Mouse (Mus musculus): ENCODE measurements around the gene Ilf3.

GRCm38 (mm10) chr9:21434410-21434809 is 66.7 kb downstream of the Ilf3 start:
- TF ChIP-seq GATA1 (IDR thresholded peaks at IDR 0.05; ENCODE audit: low read length) = no peak
- TF ChIP-seq TAL1 (IDR thresholded peaks at IDR 0.05; ENCODE audit: low read length) = no peak
